Mouse (Mus musculus): ENCODE data around the gene Lcn5.

Gene Lcn5

DNA sequence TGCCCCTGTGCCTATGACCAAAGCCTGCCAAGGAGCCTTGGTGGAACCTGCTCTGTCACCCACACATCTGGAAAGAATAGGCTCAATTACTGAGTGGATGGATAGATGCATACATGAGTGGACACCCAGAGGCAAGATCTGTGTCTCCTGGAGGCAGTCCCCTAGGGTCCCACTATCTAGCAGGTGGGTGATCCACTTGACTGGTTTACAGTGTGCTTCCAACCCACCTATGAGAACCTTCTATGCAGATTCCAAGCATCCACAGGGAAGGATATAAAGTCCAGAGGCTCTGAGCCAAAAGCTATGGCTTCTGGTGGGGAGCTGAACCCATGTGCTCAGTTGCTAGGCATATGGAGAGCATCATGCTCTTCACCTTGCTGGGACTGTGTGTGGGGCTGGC lies at the start of gene Lcn5:
Gene Lcn5 (plus strand): TSS at position 301 of the 400 bp plus-strand sequence.
- no peak for DNase-seq (ENCODE audit: low spot score in 2 of 2)

DNA sequence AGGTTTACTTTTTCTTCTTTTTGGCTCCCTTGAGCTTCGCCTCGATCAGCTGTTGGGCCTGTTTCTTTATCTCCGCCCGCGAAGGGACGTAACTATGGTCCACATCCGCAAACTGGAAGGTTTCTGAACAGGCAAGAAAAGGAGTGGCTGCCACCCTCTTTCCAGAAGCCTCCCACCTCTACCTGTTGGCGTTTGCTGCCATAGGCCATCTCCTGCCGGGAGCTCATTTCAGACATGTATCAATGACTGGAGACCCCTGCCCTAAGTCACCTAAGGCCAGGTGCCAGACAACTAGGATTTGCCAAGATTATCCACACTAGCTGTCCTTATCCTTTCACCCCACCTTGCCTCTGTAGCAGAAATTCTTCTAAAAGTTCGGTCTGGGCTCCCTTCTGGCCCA lies 49.1 kb upstream of the Lcn5 start:
- no peak for DNase-seq (ENCODE audit: low spot score in 2 of 2)

DNA sequence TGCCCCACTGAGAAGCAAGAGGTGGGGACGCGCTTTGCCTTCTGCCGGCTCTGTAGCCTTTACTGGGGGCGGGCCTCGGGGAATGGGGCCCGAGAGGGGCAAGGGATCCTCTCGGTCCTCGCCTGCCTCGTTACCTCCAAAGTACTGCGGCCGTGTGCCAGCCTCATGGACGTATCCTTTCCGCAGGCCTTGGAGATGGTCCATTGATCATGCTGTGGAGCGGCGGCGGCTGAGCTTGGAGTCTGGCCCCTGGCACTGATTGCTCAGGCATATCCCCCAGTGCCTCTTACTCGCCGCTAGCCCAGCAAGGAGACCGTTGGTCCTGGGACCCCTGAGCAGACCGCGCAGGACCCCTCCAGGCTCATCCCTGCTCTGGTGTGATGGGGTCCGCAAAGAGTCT lies 41.4 kb upstream of the Lcn5 start:
- DNase-seq (ENCODE audit: low spot score in 2 of 2) = no peak

DNA sequence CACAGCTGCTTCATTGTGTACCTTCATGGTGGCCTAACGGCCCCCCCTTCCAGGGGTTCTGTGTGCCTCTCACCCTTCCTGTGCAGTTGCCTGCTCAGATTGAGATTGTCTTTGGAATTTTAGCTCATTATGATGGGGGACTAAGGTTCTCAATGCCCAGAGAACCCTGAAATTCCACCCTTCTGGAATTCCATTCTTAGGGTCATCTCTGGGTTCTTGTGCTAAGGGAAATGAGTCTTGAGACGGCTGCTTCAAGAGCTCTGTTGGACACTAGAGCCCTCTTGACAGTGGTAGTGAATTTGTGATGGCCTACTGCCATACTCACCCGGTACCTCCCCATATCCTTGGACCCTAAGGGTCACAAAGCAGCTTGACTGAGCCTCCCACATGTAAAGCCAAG lies 40.2 kb upstream of the Lcn5 start, which contains the start of gene Ccdc183:
Gene Ccdc183 (minus strand): TSS at position 101 of the 400 bp plus-strand sequence.
- no peak for DNase-seq (ENCODE audit: low spot score in 2 of 2)

DNA sequence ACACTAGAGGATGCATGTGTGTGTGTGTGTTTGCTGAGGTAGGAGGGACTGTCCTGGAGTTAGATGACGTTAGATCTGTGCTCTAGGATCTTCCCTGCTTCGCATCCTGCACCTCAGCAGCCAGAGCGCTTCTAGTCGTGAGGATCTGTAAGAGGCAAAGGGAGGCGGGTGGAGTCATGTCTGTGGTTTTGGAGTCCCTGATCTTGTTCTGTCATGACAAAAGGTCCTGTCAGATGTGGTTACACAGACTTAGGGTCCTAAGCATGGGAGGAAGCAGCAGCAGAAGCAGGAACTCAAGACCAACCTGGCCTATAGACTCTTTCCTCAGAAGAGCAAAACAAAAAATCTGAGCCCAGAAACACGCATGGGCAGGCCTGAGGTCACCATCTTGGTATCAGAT lies 37.4 kb upstream of the Lcn5 start:
- DNase-seq (ENCODE audit: low spot score in 2 of 2) = no peak

DNA sequence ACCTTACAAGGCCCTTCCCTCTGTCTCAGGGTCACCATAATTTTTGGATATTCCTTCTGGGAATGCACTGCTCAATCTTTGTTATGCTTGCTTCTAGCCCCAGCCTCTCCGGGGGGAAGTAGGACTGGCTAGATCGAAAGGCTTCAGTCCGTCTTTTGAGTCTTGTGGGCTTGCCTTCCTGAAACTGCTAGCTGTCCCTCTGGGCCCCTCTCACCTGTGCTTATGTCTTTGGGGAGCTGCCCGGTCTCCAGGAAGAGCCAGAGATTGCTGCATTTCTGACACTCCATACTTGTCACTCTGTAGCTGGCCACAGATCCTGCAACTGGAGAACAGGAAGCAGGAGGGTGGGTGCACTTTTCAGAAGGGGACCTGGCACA lies 36.9 kb upstream of the Lcn5 start:
- DNase-seq (ENCODE audit: low spot score in 2 of 2) = no peak

DNA sequence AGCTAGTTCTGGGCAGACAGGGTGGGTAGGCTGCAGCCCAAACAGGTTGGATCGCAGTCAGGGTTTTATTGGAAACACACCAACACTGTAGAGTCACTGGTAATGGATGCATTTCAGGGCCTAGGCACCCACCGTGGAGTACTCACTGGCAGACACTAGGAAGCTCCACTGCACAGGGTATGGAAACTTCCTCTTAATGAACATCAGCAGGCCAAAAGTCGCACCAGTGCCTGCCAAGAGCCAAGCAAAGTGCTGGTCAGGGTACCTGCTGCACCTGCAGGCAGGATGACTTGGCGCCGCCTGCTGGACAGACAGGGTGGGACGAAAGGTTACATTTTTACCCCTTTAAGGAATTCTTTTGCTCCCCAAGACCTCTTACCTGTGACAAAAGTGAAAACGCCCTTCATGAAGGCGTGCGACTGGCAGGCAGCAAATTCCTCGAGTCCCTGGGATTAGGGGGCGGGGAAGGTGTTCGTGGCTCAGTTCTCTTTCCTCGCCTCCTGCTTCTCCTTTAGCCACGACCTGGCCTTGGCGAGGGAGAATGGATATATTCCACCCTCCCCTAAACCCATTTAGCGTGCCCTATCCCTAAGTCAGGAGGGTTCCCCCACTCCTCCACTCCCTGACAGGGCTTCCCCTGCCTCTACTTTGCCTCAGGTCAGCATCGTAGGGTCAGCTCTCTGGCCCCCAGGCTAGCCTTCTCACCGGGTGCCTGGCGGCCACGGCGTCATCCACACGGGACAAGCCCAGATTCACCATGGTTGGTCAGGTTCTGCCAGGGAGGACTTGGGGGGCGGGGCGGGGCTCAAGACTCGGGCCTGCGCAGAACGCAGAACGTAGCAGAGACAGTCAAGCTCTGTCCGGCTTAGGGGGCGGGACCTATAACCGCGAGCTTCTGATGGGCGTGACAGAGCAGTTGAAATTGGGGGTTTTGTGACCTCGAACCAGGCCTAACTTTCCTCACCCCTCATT lies 36.2 kb upstream of the Lcn5 start, which contains the start of gene Tmem141:
Gene Tmem141 (minus strand): TSS at position 777 of the 972 bp plus-strand sequence.
- peak; percentile 86 to 90 for DNase-seq (ENCODE audit: low spot score in 2 of 2)

DNA sequence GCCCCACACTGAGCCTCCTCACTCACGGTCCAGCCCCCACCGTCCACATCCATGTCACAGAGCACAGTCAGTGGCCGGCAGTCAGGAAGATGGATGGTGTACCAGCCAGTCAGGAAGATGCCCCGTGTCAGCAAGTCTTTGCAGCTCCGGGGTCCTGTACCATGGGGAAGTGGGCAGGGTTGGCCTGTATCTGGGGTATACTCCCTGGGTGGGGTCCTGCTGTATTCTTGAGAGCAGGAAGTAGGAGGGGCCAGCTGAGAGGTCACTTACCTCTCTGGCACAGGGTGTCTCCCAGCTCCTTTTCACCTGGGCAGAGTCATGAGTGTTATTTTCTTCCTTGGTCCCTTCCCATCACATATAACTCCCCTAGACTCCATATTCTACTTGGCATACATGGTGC lies 31.8 kb upstream of the Lcn5 start:
- DNase-seq (ENCODE audit: low spot score in 2 of 2) = no peak

DNA sequence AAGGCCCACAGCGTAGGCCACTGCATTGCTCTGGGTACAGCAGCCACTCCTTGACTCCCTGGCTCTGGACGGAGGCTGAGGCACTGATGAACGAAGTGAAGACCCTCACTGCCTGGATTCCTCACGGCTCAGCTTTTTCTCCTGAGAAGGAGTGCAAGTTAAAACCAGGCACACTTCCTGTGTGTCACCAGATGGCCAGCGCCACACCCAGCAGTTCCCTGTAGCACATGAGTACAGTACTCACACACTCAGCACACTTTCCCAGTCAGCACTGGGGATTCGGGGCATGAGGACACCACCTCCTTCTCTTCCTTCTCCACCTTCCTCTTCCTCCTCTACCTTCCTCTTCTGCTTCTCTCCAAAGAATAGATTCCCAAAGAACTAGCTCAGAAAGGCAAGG lies 29.9 kb upstream of the Lcn5 start, which contains the start of gene Fcna:
Gene Fcna (minus strand): TSS at position 220 of the 400 bp plus-strand sequence.
- DNase-seq (ENCODE audit: low spot score in 2 of 2) = no peak

DNA sequence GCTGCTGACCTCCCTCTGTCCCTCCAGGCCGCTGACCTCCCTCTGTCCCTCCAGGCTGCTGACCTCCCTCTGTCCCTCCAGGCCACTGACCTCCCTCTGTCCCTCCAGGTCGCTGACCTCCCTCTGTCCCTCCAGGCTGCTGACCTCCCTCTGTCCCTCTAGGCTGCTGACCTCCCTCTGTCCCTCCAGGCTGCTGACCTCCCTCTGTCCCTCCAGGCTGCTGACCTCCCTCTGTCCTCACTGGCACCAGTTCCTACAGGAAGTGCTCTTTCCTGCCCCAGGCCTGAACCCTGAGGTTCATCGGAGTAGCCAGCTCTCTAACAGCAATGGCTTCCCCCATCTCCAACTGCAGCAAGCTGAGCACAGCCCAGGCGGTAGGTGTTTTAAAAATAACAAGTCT lies 29.0 kb upstream of the Lcn5 start:
- no peak for DNase-seq (ENCODE audit: low spot score in 2 of 2)

DNA sequence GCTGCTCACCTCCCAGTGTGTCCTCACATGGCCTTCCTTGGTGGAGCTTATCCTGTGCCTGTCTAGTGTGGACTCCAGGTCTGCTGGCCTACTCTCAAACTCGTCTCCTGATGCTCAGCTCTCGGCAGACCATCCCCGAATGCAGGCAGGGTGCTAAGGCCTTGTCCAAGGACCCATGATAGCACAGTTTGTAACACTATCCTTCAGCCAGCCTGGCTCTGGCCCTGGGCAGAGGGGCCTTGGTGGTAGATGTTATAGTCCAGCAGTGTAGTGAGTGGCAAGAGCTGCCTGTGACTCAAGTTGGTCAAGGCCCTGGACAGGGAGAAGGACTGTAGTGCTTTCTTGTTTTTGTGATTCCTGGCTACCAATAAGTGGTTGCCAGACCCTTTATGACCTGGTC lies 24.1 kb upstream of the Lcn5 start:
- no peak for DNase-seq (ENCODE audit: low spot score in 2 of 2)

DNA sequence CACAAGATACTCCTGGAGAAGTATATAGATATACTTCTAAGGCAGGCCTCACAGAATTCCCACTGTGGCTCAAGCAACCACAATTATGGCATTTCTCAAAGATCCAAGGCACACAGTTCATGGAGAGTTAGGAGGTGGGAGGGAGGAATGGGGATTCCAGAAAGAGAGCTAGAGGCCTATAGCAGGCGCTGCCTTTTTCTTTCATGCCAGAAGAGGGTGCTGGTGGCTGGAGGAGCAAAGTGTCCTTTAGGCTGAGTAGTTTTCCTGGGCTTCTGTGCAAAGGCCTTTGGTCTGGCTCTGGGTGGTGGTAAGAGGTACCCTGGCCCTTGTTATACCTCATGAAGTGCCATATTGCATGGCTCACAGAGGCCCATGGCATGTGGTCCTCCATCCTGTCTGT lies 23.7 kb upstream of the Lcn5 start:
- no peak for DNase-seq (ENCODE audit: low spot score in 2 of 2)

DNA sequence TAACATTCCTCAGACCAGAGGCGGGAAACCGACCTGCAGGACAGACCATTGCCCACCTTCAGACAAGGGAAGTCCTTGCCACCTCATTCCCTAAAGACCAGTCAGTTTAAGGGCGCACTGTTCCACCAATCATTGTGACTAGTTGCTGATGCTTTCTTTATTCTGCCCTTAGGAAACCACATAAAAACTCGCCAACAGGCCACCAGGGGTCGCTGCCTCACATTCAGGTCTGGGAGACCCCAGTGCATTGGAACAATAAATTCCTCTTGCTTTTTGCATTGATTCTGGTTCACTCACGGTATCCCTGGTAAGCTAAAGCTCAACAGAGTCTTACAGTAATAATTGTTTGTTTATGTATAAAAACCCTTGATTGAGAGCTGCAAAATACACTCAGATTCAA lies 17.9 kb upstream of the Lcn5 start:
- DNase-seq (ENCODE audit: low spot score in 2 of 2) = no peak

DNA sequence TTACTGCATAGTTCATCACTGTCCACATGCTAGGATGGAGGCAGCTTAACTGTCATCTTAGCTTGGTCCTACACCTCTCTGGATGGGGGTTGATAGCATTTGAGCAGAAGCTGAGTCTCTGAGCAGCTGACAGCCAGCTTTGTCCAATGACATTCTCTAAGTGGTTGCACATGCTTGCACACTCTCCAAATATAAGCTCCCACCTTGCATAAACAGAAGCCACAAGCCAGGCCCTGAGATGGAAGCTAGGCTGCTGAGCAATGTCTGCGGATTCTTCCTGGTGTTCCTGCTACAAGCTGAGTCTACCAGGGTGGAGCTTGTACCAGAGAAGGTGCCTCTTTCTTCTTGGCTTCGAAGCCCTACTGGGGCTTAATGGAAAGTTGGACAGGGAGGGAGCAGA lies 4.8 kb upstream of the Lcn5 start, which contains the start of gene Lcn8:
Gene Lcn8 (plus strand): TSS at position 219 of the 400 bp plus-strand sequence.
- DNase-seq (ENCODE audit: low spot score in 2 of 2) = no peak

DNA sequence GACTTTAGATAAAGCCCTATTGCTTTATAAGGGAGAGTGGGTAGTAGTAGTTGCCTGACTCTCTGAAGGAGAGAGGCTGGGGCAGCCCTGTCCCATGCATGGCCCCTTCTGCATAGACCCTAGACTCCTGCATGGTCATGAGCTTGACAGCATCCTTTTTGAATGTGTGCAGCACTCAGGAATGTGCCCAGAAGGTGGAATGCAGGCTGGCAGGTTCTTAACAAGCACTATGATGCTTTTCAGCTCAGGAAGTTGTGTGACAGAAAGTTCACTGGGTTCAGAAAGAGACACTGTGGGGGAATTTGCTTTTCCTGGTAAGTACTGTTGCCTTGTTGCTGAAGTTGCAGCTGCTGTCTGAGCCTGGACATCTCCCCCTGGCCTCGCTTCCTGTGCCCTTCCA lies 3.2 kb upstream of the Lcn5 start:
- no peak for DNase-seq (ENCODE audit: low spot score in 2 of 2)

DNA sequence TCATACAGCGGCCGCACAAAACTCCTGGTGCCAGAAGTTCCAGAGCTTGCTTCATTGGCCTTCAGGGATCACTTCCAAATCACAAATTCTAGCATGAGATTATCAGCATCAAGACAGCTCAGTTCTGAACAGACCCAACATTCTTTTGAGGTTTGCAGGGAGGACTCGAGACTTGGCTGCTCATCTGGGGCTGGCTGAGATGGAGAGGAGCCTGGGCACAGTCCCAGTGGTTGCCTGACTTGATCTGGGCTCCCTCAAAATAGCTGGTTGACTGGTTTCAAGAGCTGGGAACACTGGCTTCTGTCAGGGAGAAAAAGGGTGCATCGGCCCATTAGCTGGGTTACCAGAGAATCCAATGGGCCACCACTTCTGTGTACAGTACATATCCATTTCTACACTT lies 1.1 kb upstream of the Lcn5 start:
- peak in 1 of 2 experiments; percentile 10 for DNase-seq (ENCODE audit: low spot score in 2 of 2)

DNA sequence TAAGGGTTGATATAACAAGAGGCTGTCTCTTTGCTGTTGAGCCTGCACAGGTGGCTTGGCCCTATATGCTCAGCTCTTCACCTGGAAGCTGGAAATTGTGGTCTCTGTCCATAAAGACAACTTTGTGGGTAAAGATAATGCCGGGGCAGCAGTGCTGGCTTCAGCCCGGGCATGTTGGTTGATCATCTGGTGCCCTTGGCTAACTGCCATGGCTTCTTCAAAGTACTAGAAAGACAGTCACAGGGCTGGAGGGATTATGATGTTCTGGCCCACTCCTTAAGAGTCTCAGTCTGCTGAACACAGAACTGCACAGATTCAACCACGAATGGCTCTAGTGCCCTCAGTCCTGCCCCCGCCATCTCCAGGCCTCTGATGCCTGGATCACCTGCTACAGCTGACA lies 506 bp upstream of the Lcn5 start:
- no peak for DNase-seq (ENCODE audit: low spot score in 2 of 2)

DNA sequence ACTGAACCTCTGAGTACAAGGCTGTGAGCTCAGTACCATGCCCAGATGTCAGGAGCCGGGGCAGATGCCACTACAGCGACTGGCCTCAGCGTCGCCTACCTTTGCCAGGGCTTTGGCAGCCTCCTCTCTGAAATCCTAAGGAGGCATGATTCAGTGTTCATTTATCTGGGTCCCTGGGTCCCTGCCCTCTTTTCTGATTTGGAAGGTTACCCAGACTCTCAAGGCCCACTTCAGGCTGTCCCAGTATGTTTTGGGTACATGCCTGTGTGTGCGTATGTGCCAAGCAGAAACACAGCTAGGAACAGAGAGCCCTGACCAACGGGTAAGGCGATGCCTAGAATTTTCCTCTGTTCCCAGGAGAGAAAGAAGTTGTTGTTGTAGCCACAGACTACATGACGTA lies 2.5 kb downstream of the Lcn5 start:
- DNase-seq (ENCODE audit: low spot score in 2 of 2) = no peak

DNA sequence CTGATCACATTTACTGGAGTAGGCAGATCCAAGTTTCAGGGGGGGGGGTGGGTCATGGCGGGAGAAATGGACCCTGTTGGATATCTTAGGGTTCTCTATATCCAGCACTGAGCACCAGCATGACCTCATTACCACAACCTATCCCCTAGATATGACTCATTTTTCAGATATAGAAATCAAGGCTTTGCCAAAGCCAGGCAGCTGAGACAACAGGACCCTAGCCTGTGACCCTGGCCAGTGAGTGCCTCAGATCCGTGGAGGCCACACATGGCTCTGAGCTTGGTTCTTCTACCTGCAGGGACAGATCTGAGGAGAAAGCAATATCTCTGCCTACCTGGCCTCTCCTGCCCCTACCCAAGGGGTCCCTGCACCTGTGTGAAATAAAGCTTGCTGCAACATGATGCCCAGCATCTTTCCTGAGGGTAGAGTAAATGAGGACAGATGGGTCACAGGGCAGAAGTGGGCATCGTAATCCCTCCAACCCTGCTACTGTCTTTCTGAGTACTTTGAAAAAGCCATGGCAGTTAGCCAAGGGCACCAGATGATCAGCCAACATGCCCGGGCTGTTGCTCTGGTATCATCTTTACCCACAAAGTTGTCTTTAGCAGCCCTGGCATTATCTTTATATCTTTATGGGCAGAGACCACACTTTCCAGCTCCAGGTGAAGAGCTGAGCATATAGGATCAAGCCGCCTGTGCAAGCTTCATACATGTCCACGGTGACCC lies 3.7 kb downstream of the Lcn5 start:
- DNase-seq (ENCODE audit: low spot score in 2 of 2) = no peak

DNA sequence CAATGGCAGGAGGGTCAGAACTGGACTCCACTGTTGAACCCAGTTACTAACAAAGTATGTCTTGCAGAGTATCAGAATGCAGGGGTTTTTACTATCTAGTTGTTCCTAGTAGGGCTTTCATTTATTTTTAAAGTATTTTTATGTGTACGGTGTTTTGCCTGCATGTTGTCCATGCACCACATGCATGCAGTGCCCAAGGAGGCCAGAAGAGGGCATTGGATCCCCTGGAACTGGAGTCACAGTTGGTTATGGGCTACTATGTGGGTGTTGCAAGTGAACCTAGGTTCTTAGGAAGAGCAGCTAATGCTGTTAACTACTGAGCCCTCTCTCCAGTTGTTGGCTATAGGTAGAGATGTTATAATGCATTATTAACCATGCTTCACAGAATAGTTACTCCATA lies 5.8 kb downstream of the Lcn5 start:
- no peak for DNase-seq (ENCODE audit: low spot score in 2 of 2)

DNA sequence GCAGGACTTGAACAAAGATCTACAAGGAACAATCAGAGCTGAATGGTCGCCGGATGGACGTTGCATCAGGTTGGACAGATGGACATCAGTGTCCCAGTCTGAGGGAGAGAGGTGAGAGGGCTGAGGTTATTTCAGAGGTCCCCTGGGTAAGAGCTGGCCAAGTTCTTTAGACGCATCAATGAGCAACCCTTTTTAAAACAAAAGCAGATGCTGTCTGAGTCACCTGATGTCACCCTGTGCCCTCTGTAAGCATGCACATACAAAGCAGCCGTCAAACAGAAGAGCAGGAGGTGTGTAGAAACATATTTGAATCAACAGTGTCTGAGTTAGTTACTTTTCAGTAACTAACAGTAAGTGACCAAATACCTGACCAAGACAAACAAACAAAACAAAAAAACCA lies 6.4 kb downstream of the Lcn5 start:
- DNase-seq (ENCODE audit: low spot score in 2 of 2) = no peak

DNA sequence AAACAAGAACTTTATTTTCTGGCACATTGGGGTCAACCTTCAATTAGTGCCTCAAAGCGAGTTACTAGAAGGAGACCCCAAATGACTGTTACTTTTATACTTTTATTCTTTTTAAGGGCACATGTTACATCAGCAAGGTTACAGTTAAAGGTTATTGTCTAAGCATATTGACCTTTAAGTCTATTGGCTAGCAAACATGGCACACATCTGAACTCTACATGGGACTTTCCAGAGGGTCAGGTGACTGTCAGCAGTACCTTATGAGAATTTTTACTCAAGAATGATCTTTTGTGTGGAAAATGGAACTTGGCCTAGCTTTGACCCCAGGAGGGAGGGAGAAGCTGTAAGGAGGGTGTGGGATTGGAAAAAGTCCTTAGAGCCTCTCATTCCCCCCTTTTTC lies 8.8 kb downstream of the Lcn5 start:
- DNase-seq (ENCODE audit: low spot score in 2 of 2) = no peak

DNA sequence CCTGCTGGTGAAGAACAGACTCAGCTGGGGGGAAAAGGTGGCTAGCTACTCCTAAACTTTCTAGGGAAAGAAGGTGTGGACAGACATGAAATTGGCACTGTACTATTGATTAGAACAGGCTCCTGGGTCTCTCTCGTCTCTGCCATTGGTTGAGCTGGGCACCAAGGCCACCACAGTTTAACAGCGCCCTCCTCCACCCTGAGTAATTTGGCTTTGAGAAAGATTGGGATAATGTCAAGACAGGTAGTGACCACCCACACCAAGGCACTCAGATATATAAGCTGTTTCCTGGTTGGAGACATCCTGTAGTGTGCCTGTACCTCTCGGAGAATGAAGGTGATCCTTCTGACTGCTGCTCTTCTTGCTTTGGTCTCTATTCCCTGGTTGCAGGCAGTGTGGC lies 18.7 kb downstream of the Lcn5 start, which contains the start of gene Lcn6:
Gene Lcn6 (plus strand): TSS at position 301 of the 400 bp plus-strand sequence.
- no peak for DNase-seq (ENCODE audit: low spot score in 2 of 2)
